Mouse (Mus musculus) heart, adult 11 months (tissue): ENCODE data around the gene Rasgef1c.
A peak's percentile ranks its signal among the peaks of the same experiment; 100 is the strongest.

Experiments used
- DNase-seq: peaks from one replicate; pipeline ENCODE4 v3.0.0; 2022

Rasgef1c gene

GRCm38 (mm10) chr11:50025721-50026520, 124.3 kb downstream of the Rasgef1c start:
- DNase-seq = peak; percentile 57

GRCm38 (mm10) chr11:50026521-50027090, 125.0 kb downstream of the Rasgef1c start:
- DNase-seq = peak; percentile 91

GRCm38 (mm10) chr11:50028416-50028815, 126.8 kb downstream of the Rasgef1c start:
- DNase-seq = peak; percentile 55
